Mouse (Mus musculus) spleen, adult 2 months (tissue): ENCODE results near the gene Traf7. TPM values are rescaled to one million over a fixed set of nuclear protein-coding genes. Genes with fewer than 3 reads are reported as not detected.
A peak's percentile ranks its signal among the peaks of the same experiment; 100 is the strongest.

Source experiments
- DNase-seq, 2 experiments: peaks; one replicate each; pipeline versions ENCODE4 v3.0.0 to v3.0.0-alpha.2; 2012 to 2021; ENCODE audit warnings: low spot score in 2 of 2, low read depth in 1 of 2
- H3K27ac ChIP-seq: fragments of 200-500 bp; 2 replicates; pipeline ENCODE4 v1.5.1; 2012; ENCODE audit warnings: low read length, inconsistent platforms; ENCODE audit not compliant: insufficient read depth
- H3K27me3 ChIP-seq: fragments of 200-500 bp; 2 replicates; pipeline ENCODE4 v1.6.1; 2012; ENCODE audit warnings: mild to moderate bottlenecking, moderate library complexity, low read length, inconsistent platforms; ENCODE audit not compliant: control insufficient read depth, insufficient read depth
- H3K36me3 ChIP-seq: fragments of 200-500 bp; 2 replicates; pipeline ENCODE4 v1.6.1; 2012; ENCODE audit warnings: mild to moderate bottlenecking, low read length, inconsistent platforms; ENCODE audit not compliant: control insufficient read depth, insufficient read depth
- H3K4me1 ChIP-seq: fragments of 200-500 bp; 2 replicates; pipeline ENCODE4 v1.6.1; 2011; ENCODE audit warnings: inconsistent platforms; ENCODE audit not compliant: control insufficient read depth, insufficient read depth, insufficient read length
- H3K4me3 ChIP-seq: fragments of 200-500 bp; 2 replicates; pipeline ENCODE4 v1.5.1; 2011; ENCODE audit warnings: mild to moderate bottlenecking, inconsistent platforms; ENCODE audit not compliant: insufficient read depth, insufficient read length; ENCODE audit errors: extremely low read depth
- CTCF ChIP-seq: fragments of 200-500 bp; IDR thresholded peaks from 2 replicates; pipeline ENCODE4 v1.5.1; 2011; ENCODE audit warnings: mild to moderate bottlenecking, inconsistent platforms; ENCODE audit not compliant: insufficient read depth, insufficient read length, insufficient replicate concordance; ENCODE audit errors: extremely low read depth
- POLR2A ChIP-seq: fragments of 200-500 bp; IDR thresholded peaks from 2 replicates; pipeline ENCODE4 v1.6.1; 2011; ENCODE audit warnings: low read depth, low read length, inconsistent platforms
- WGBS: fragments of 180-500 bp; shearing (Covaris S2); methylation state at CpG from one replicate; pipeline ENCODE4 v1.1.7; 2018; 5-methylcytosine and 5-hydroxymethylcytosine counted together
- polyA plus RNA-seq: library from polyadenylated mRNA; depleted of rRNA; stranded (reverse); fragments of >200 nt; gene quantifications from 2 replicates; pipeline ENCODE4 v1.2.3, GENCODE M21; 2012

Traf7 gene
- polyA plus RNA-seq, 1 experiment: 182 TPM

GRCm38 (mm10) chr17:24546234-24546633 is 18.5 kb upstream of the Traf7 start:
- H3K36me3 ChIP-seq: no peaks in the 10 kb centered on the region
- no peak overlapping the region for H3K27ac ChIP-seq
- no peak overlapping the region for H3K4me3 ChIP-seq
- H3K27me3 ChIP-seq: no peaks in the 10 kb centered on the region
- no peak for DNase-seq
- no peaks in the 10 kb centered on the region for H3K4me1 ChIP-seq
- TF ChIP-seq CTCF: no peak
- WGBS: 88% methylated on average over 3 of the region's 3 CpGs

GRCm38 (mm10) chr17:24545247-24545646 is 17.5 kb upstream of the Traf7 start:
- Histone ChIP-seq H3K4me1 (no peaks in the 10 kb centered on the region), H3K36me3 (no peaks in the 10 kb centered on the region), H3K4me3 (no peak overlapping the region), H3K27ac (no peak overlapping the region), H3K27me3 (no peaks in the 10 kb centered on the region)
- 81% methylated on average over 2 of the region's 2 CpGs for WGBS
- TF ChIP-seq POLR2A: no peak
- no peak for TF ChIP-seq CTCF
- no peak for DNase-seq

DNA sequence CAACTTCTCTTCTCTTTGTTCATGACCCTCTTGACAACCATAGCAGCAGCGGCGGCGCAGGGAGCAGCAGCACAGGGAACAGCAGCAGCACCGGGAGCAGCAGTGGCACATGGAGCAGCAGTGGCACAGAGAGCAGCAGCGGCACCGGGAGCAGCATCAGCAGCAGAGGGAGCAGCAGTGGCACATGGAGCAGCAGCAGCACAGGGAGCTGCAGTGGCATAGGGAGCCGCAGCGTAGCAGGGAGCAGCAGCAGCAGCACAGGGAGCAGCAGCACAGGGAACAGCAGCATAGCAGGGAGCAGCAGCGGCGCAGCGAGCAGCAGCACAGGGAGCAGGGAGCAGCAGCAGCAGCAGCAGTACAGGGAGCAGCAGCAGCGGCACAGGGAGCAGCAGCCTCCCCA is 16.9 kb upstream of the Traf7 start:
- Histone ChIP-seq H3K27me3 (no peaks in the 10 kb centered on the region), H3K36me3 (no peaks in the 10 kb centered on the region), H3K4me1 (no peaks in the 10 kb centered on the region), H3K27ac (no peak overlapping the region), H3K4me3 (no peak overlapping the region)
- WGBS: 78% methylated on average over 12 of the region's 12 CpGs
- DNase-seq: no peak
- TF ChIP-seq CTCF (no peak), POLR2A (no peak)

DNA sequence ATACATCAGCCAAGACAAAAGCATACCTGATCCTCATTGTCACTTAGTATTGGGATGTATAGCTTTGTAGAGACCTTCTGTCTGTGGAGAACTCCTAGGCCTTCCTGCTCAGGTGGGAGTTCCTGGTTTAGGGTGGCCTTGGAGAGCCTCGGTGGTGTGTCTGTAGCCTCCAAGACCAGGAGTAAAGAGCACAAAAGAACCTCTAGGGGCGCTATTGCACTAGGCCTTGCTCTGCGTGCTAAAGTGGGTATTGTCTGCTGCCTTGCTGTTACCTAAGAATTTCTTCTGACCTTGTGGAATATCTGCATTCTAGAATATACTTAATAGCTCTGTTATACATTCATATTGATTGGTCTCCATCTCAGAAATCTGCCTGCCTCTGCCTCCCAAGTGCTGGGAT is 12.6 kb upstream of the Traf7 start:
- Histone ChIP-seq H3K4me3 (no peak overlapping the region), H3K4me1 (no peaks in the 10 kb centered on the region), H3K27ac (no peak overlapping the region), H3K36me3 (no peaks in the 10 kb centered on the region), H3K27me3 (no peaks in the 10 kb centered on the region)
- 8% methylated on average over 3 of the region's 3 CpGs for WGBS
- TF ChIP-seq POLR2A (no peak), CTCF (peak; percentile 77; the same call in 1 of the 2 replicates)
- peak; percentile 43 to 59 for DNase-seq

- 79% methylated on average over 8 of the region's 8 CpGs for WGBS
- DNase-seq: peak in 1 of 2 experiments; percentile 46
Measured at GRCm38 (mm10) chr17:24538950-24539349, 11.2 kb upstream of the Traf7 start.

DNA sequence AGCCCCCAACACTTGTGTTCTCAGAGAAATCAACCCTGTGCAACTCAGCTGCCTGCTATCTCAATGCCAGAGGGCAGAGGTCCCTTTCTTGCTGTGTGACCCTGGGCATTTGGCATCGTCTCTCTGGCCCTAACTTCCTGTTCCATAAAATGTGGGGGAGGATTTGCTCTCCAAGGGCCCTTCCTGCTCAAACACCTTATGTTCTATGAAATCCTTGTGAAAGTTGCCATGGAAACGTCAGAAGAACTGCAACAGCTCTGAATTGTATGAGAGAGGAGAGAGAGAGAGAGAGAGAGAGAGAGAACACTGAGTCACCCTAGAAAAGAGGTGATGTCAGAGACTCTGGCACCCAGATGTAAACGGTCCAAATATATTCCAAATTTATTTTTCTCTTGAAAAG is 9.8 kb upstream of the Traf7 start:
- Histone ChIP-seq H3K27me3 (no peaks in the 10 kb centered on the region), H3K4me1 (peaks cover 10% of the 10 kb centered on the region), H3K27ac (no peak overlapping the region), H3K36me3 (no peaks in the 10 kb centered on the region), H3K4me3 (no peak overlapping the region)
- no peak for DNase-seq
- TF ChIP-seq POLR2A: no peak
- no peak for TF ChIP-seq CTCF
- WGBS: 40% methylated on average over 3 of the region's 3 CpGs

More at GRCm38 (mm10) chr17:24538950-24539349, 11.2 kb upstream of the Traf7 start:
- Histone ChIP-seq H3K27ac (no peak overlapping the region), H3K4me1 (no peaks in the 10 kb centered on the region), H3K4me3 (no peak overlapping the region), H3K36me3 (no peaks in the 10 kb centered on the region), H3K27me3 (no peaks in the 10 kb centered on the region)
- TF ChIP-seq CTCF: no peak; the same call in 1 of the 2 replicates
- no peak for TF ChIP-seq POLR2A

DNA sequence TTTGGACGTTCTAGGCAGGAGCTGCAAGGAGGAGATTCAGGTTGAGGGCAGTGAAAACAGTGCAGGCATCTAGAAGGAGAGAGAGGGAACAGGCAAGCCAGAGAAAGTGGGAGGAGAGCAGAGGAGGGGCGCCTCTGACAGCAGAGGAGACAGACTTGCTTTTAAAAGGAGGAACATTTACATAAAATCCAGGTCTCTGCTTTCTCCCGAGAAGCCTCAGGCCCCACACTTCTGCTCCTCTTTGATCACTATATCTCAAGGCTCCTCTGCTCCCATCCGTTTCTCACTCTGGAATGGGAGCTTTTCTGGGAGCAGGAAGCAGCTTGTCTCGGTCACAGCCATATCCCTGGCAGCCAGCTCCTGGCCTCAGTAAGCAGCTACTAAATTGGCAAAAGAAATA is 7.6 kb upstream of the Traf7 start:
- peaks cover 10% of the 10 kb centered on the region for H3K4me1 ChIP-seq
- H3K27ac ChIP-seq: no peak overlapping the region
- no peak overlapping the region for H3K4me3 ChIP-seq
- H3K27me3 ChIP-seq: no peaks in the 10 kb centered on the region
- H3K36me3 ChIP-seq: peaks cover 5% of the 10 kb centered on the region; the same call in 1 of the 2 replicates
- TF ChIP-seq CTCF (no peak), POLR2A (no peak)
- no peak for DNase-seq
- WGBS: 84% methylated on average over 5 of the region's 5 CpGs
